Mouse (Mus musculus) CD4-positive, CD25-positive, alpha-beta regulatory T cell, adult 4 months (primary cell): Measurements from ENCODE around the gene Gm10192. TPM values are rescaled to one million over a fixed set of nuclear protein-coding genes. Genes with fewer than 3 reads are reported as not detected.
"Not testable (repeated sequence)": the region's sequence is repeated elsewhere in the genome, so short reads cannot be mapped to it uniquely, and the experiment has no call there.

ENCODE experiments used
- ATAC-seq: one replicate; pipeline ENCODE4 v1.8.0; 2017
- polyA plus RNA-seq, 2 experiments: library from polyadenylated mRNA; unstranded; fragments of 100-300 nt; shearing (Covaris generic); gene quantifications; one replicate each; pipeline ENCODE4 v1.2.1; 2017

Gene Gm10192
- polyA plus RNA-seq: not detected

DNA sequence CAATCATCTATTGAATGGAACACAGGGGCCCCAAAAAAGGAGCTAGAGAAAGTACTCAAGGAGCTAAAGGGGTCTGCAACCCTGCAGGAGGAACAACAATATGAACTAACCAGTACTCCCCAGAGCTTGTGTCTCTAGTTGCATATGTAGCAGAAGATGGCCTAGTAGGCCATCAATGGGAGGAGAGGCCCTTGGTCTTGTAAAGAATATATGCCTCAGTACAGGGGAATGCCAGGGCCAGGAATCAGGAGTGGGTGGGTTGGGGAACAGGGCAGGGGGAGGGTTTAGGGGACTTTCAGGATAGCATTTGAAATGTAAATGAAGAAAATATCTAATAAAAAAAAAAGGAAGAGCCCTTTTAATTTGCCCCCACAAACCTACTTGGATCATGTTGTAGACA is at the start of gene Gm10192:
Gm10192 (minus strand) TSS at position 101 of the 400 bp plus-strand sequence.
- not testable (repeated sequence) for ATAC-seq

DNA sequence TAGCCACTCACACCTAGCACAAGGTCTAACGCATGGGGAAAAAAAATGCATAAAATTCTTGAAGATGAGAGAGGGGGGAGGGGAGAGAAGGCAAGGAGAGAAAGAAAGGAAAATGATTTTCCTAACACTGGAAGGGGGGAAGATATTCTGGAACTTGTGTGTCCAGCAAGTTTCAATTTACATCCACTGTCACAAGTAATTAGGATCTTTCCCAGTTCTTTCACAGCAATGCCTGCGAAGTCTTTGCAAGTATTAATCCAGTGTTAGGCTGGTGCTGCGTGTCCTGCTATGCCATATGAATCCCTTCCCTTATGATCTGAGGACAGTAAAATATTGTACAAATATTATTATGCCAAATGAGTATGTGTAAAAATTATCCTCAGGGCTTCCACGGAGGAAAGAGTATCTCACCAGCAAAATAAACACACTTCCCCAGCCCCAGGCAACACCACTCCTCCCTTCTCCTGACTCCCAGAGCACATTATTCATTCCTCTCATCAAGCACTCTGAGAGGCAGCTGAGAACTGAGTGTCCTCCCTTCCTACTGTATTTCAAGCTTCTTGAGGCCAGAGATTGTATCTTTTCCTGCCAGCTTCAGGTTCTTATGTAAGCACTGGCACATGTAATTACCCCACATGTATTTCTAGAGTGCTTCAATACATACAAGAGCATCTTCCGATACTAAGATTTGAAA is 47.6 kb upstream of the Gm10192 start:
- ATAC-seq: no peak

DNA sequence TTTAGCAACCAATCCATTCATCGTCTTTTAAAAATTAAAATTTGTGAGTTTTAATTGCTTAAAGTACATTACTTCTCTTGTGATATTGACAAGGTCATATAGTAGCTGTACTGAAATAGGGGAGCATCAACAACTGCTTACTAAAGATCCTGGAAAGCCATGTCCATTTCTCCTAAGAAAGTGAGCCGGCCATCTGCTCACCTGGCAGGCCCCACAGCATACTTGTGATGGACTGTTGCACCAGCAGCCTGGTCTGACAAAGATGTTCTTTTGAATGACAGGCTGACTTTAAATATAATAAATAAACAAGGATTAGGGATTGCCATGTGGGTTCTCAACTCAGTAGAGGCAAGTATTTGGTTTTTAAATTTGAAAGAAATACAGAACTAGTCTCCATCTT is 36.7 kb upstream of the Gm10192 start:
- ATAC-seq: no peak

DNA sequence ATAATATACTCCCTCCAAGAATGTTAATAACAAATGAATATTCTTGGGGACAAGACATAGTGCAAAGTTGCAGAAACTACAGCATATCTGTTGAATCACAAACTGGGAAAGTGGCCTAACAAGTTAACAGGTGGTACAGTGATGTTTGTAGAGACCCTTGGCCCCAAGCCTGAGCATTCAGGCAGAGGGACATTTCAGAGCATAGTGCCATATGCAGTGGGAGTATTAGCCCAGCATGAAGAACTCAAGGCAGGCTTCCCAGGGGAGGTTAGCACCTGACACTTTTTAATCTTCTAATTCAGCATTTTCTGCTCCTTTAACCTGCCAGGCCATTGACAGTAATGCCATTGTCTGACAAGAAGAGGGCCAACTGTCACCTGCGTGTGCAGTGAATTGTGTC is 34.9 kb upstream of the Gm10192 start:
- no peak for ATAC-seq

DNA sequence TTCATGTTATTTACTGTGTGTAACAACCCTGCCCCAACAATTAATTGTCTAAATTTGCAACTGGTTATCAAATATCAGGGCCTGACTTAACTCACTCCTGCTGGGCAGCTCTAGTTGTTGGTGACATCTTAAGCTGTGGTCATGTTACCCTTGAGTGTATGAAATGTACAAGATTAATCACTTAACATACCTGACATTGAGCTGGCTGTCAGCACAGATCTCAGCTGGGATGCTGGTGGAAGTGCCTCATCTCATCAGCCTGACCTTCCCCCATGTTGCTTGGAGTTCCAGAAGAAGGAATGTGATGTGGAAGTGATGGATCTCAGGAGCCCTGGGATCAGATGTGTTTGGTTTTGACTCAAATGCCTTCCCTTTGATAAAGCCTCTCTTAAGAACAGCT is 29.5 kb upstream of the Gm10192 start:
- ATAC-seq: no peak

DNA sequence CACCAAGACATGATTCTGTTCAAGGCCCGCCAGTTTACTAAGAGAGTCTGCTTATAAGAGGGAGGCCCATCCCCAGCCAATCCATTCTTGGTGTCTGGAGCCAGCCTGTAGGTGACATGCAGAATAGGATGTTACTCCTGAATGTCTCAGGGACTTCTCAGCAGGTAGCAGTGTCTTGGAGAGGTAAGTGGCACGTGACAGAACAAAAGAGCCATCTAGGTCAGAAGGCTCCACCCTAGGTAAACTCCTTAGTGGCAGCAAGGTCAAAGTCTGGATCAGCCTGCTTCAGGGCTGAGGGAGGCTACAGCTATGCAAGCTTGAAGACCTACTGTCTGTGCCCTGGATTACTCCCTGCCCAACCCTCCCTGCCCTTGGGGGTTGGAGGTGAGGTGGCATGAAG is 20.0 kb upstream of the Gm10192 start:
- not testable (repeated sequence) for ATAC-seq

DNA sequence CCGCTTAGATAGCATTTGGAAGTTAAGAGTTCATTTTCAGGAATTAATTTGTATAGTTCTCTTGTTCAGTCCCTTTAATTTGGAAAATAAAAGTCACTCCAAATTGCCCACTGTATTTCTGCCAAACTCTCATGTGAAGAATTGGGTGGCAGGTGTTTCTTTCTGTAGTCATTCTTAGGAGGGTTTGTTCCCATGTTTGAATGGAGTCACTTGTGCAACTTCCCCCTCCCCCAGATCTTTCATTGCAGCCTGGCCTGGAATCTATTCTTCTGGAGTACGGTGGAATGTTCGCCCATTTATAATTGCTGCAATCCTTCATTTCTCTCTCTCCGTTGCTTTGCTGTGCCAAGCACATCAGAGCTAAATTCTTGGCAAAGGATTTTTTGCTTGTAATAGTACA is 10.2 kb upstream of the Gm10192 start:
- no peak for ATAC-seq

DNA sequence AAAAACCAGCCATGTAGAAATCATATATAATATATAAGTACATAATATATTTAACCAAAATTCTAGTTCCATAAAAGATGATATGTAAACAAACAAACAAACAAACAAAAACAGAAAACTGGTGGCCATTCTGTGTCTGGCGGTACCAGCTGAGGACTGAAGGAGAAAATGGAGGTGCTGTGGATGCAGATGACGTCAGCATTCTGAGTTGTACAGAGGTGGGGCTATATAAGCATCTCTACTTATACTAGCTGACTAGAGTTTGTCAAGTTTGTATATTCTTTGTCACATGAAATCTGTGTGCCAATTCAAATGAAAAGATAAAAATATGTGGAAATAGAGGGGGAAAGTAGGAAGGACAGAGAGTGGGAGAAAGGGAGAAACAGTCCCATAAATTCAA is 9.6 kb upstream of the Gm10192 start:
- no peak for ATAC-seq

DNA sequence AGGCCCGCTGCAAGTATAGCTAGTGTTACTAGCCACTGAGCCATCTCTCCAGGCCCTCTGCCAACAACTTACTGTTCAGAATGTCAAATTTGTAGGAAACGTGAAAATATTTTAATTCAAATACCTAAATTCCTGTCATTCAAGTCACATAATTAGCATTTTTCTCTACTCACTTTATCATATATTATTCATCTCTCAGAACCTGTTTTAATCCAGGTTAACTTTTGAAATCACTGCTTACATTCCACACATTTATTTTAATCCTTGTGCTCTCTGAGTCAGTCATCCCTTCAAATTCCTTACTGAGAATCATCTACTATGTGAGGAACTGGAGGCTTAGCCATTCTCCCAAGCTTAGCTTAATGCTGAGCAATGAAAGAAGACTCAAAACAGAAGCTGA is 2.6 kb downstream of the Gm10192 start:
- no peak for ATAC-seq

DNA sequence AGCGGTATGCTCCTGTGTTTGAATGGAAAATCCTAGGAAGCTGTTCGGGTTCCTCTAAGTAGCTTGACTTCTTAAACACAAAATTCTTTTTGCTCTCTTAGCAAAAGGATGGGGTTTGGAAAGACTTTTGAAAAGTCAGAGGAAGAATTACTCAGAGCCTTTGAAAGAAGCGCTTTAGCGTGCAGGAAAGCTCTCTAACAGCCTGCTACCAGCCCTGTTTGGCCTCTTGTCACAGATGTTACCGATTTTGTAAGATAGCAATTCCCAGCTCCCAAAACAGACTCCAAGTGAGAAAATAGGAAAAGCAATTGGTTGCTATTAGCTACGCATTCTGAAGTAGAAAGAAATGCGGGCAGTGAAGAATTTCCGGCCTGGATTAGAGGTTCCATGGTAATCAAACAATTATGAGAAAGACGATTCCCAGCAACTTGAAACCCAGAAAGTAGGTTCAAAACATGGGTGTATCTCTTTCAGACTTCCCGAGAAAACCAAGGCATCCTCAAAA is 26.1 kb downstream of the Gm10192 start:
- no peak for ATAC-seq

DNA sequence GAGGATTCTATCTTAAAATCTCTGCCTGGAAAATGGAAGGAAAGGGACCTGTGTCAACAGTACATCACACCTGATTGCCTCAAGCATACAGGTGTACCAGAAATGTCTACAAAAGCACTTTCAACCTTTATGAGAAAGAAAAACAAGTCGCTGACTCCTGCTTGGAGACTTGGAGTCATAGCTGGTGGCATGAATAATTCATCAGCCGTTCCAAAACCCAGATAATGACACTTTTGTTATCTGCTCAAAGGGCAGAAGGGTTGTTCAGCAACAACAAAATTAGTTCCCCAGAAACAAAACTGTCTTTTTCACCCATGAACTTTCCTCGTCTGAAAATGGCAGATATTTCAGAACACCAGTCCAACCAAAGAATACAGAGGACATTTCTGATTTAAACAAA is 26.9 kb downstream of the Gm10192 start:
- ATAC-seq: no peak

DNA sequence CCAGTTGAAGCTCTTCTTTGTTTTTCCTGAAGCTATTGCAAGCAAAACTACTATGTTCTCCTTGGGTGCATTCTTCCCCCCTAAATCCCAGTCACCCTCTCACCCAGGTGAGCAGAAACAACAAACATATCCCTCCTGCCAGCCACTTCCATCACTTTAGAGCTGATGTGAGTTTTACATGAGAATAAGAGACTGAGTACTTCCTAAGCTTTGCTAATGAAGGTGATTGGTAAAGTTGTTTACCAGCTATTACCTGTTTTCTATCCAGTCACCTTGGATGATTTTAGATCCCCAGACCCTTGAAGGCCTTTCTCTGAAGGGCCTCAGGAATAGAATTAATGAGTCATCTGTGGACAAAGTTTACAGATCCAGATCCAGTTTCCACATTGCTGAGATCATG is 29.4 kb downstream of the Gm10192 start:
- ATAC-seq: no peak

DNA sequence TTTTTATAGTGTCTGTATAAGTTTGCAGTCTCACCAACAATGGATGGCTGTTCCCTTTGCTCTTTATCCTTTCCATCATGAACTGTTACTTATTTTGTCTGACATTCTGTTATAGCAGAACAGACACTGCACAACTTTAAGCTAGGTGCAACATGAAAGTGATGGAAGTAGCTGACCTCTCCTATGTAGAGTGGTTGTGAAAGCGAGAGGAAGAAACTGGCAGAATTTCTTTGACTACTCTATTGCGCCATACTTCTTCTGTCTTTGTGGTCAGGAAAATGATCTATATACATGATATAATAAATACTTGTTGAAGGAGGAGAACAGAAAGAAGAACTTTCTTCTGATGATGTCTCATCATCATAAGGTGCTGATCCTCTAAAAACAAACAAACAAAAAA is 40.5 kb downstream of the Gm10192 start:
- ATAC-seq: no peak
